Mouse (Mus musculus) G1E (cell line): Measurements from ENCODE around the gene Adprh. TPM values are rescaled to one million over a fixed set of nuclear protein-coding genes. Genes with fewer than 3 reads are reported as not detected.

Source experiments
- ATAC-seq: 2 replicates; pipeline ENCODE4 v1.8.0; 2016; ENCODE audit warnings: mild to moderate bottlenecking; ENCODE audit not compliant: insufficient number of reproducible peaks, poor library complexity, low FRiP score, severe bottlenecking; ENCODE audit errors: extremely low read depth
- DNase-seq: peaks from one replicate; pipeline ENCODE4 v3.0.0; 2012; ENCODE audit warnings: low spot score
- H3K27me3 ChIP-seq: 2 replicates; pipeline ENCODE4 v1.6.1; 2012; ENCODE audit warnings: mild to moderate bottlenecking, low read length, inconsistent platforms; ENCODE audit not compliant: insufficient read depth
- H3K36me3 ChIP-seq: replicated peaks from 2 replicates; pipeline ENCODE3; 2012; ENCODE audit warnings: mild to moderate bottlenecking, inconsistent platforms
- H3K4me1 ChIP-seq: 2 replicates; pipeline ENCODE4 v1.6.1; 2012; ENCODE audit warnings: low read depth, low read length, inconsistent platforms, mixed read lengths; ENCODE audit not compliant: insufficient read depth
- H3K4me3 ChIP-seq: 2 replicates; pipeline ENCODE4 v1.5.1; 2012; ENCODE audit warnings: low read depth, mild to moderate bottlenecking, inconsistent platforms, low read length, moderate library complexity, mixed read lengths
- H3K9me3 ChIP-seq: replicated peaks from 2 replicates; pipeline ENCODE4 v1.6.1; 2012; ENCODE audit warnings: inconsistent platforms
- CTCF ChIP-seq: IDR thresholded peaks from 2 replicates; pipeline ENCODE4 v1.5.1; 2012; ENCODE audit warnings: low read depth, low read length, inconsistent platforms, mixed read lengths
- GATA1 ChIP-seq: IDR thresholded peaks from 2 replicates; pipeline ENCODE4 v1.6.1; 2012; ENCODE audit warnings: borderline replicate concordance, low read length, inconsistent platforms, mixed read lengths
- GATA2 ChIP-seq: IDR thresholded peaks from 2 replicates; pipeline ENCODE4 v1.6.1; 2012; ENCODE audit warnings: low read depth, low read length, inconsistent platforms, borderline replicate concordance
- POLR2AphosphoS5 ChIP-seq: IDR thresholded peaks from 2 replicates; pipeline ENCODE4 v1.6.1; 2012; ENCODE audit warnings: low read depth, low read length, inconsistent platforms; ENCODE audit not compliant: insufficient replicate concordance
- TAL1 ChIP-seq: conservative IDR thresholded peaks from 2 replicates; pipeline ENCODE4 v1.6.1; 2012; ENCODE audit warnings: low read depth, low read length, inconsistent platforms, mixed read lengths
- polyA plus RNA-seq: library from polyadenylated mRNA; stranded (reverse); fragments of >175 nt; gene quantifications from 2 replicates; pipeline ENCODE4 v1.2.3, GENCODE M21; 2012
- total RNA-seq, 2 experiments: library from RNA; stranded (forward) in 1 of 2; stranded (reverse) in 1 of 2; fragments of 200-1000 nt in 1 of 2; fragments of >200 nt in 1 of 2; fragmentation: Nextera tagmentation in 1 of 2; gene quantifications; 2 replicates each; pipeline ENCODE4 v1.2.3; 2014 to 2017

Gene Adprh
- total and polyA plus RNA-seq, 3 experiments, result 28.4 to 355 (median 56.4) TPM

DNA sequence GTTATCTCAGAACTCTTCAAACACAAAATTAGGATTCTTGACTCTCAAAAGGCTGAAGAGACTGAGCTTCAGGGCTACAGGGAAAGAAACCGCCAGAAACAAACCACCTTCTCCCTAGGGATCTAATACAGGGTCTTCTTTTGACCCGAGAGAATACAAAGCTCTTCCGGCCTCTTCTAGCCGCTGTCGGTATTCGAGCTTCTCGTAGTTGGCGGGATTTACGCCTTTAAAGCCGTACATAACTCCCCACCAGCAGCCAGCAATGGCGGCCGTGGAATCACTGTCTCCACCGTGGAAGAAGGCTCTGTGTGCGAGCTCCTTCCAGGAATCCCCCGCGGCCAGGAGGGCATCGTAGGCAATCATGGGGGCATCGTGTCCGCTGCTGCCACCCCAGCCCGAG is 6.9 kb downstream of the Adprh start:
- H3K9me3 ChIP-seq, result no peaks in the 10 kb centered on the region
- no peak for TF ChIP-seq TAL1
- no peak for TF ChIP-seq GATA1
- TF ChIP-seq CTCF, result no peak
- no peak for TF ChIP-seq GATA2
- no peak for TF ChIP-seq POLR2AphosphoS5
- no peak for DNase-seq
- H3K4me3 ChIP-seq, result no peak overlapping the region
- ATAC-seq, result no peak
- peaks cover 91% of the 10 kb centered on the region for H3K36me3 ChIP-seq
- peaks cover 60% of the 10 kb centered on the region for H3K4me1 ChIP-seq
- H3K27me3 ChIP-seq, result no peaks in the 10 kb centered on the region

DNA sequence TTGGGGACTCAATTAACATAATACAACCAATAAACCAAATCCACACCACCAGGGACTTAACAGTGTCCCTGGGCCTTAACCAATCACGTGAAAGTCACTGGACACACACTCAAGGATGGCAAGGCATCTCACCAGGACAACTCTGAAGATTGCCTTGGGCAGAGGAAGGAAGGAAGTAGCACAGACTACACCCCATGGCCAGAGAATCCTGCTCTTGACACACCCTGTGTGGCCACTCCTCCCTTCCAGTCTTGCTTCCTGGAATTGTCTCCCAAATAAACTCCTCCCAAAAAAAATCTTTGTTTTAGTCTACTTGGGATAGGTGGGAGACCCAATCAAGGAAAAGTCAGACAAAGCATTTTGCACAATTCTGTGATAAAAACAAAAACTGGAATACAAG is 7.5 kb downstream of the Adprh start:
- Histone ChIP-seq H3K4me1 (peaks cover 54% of the 10 kb centered on the region), H3K36me3 (peaks cover 86% of the 10 kb centered on the region), H3K27me3 (no peaks in the 10 kb centered on the region), H3K9me3 (no peaks in the 10 kb centered on the region), H3K4me3 (no peak overlapping the region)
- no peak for TF ChIP-seq GATA2
- no peak for TF ChIP-seq GATA1
- no peak for TF ChIP-seq CTCF
- TF ChIP-seq POLR2AphosphoS5, result no peak
- no peak for TF ChIP-seq TAL1
- ATAC-seq, result no peak
- no peak for DNase-seq

DNA sequence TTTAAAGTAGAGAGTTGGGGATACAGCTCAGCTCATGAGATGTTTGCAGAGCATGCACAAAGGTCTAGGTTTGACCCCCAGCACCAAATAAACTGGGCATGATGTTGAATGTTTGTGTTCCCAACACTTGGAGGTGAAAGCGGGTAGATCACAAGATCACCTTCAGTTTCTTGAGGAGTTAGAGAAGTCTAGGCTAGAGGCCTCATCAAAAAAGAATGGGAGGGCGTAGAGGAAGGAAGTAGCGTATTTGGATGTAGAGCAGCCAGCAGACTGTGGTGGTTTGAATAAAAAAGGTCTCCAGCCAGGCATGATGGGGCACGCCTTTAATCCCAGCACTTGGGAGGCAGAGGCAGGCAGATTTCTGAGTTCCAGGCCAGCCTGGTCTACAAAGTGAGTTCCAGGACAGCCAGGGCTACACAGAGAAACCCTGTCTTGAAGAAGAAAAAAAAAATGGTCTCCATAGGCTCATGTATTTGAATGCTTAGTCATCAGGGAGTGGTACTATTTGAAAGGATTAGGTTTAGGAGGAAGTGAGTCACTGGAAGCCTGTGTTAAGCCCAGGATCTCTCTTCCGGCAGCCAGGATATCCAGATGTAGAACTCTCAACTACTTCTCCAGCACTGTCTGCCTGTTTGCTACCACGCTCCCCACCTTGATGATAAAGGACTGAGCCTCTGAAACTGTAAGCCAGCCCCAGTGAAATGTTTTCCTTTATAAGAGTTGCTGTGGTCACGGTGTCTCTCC is 8.6 kb downstream of the Adprh start:
- H3K4me3 ChIP-seq, result no peak overlapping the region
- no peaks in the 10 kb centered on the region for H3K27me3 ChIP-seq
- no peak for DNase-seq
- H3K36me3 ChIP-seq, result peaks cover 74% of the 10 kb centered on the region
- peaks cover 44% of the 10 kb centered on the region for H3K4me1 ChIP-seq
- H3K9me3 ChIP-seq, result no peaks in the 10 kb centered on the region
- TF ChIP-seq GATA1, result no peak
- no peak for TF ChIP-seq TAL1
- no peak for TF ChIP-seq GATA2
- no peak for TF ChIP-seq CTCF
- TF ChIP-seq POLR2AphosphoS5, result no peak
- no peak; the same call in 1 of the 2 replicates for ATAC-seq

DNA sequence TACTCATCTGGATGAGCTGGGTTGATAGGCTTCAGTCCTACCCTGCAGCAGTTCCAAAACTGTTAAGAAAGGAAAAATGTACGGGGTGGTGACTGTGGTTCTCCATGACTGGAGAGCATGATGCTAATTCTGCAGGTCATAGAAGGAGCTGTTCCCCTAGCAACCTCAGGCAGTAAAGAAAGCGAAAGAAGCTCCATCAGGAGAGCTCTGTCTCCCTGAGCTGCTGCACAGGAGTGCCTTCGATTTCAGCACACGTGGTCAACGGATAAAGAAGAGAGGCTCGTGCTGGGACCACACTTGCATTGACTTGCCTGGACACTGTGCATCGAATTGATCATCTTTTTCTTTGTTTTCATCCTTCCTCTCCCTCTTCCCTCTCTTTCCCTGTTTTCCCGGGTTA is 10.3 kb downstream of the Adprh start:
- H3K9me3 ChIP-seq, result no peaks in the 10 kb centered on the region
- DNase-seq, result no peak
- H3K4me3 ChIP-seq, result no peak overlapping the region
- peaks cover 32% of the 10 kb centered on the region for H3K4me1 ChIP-seq
- no peak for ATAC-seq
- H3K36me3 ChIP-seq, result peaks cover 57% of the 10 kb centered on the region
- no peak for TF ChIP-seq GATA2
- TF ChIP-seq GATA1, result no peak
- TF ChIP-seq CTCF, result no peak
- no peaks in the 10 kb centered on the region for H3K27me3 ChIP-seq

DNA sequence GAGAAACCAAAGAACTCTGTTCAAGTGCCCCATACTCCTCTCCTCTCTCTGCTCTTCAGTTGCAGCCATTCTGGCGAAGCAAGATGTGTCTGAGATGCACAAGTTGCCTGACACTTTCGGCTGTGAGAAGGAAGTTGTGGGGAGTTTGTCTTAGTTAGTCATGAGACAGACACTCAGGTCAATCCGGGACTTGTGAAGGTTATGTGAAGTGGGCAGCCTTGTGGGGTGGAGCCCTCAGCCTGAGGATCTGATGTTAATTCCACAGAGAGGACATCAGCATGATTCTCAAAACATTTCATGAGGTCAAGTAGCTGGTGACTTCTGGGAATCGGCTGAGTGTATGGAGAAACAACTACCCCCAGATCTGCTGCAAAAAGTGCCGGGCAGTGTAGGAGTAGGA is 10.9 kb downstream of the Adprh start:
- TF ChIP-seq POLR2AphosphoS5 (no peak), CTCF (no peak), GATA2 (no peak), TAL1 (no peak), GATA1 (no peak)
- no peak for ATAC-seq
- DNase-seq, result no peak
- Histone ChIP-seq H3K9me3 (no peaks in the 10 kb centered on the region), H3K27me3 (no peaks in the 10 kb centered on the region), H3K4me1 (peaks cover 30% of the 10 kb centered on the region), H3K36me3 (peaks cover 51% of the 10 kb centered on the region), H3K4me3 (no peak overlapping the region)

DNA sequence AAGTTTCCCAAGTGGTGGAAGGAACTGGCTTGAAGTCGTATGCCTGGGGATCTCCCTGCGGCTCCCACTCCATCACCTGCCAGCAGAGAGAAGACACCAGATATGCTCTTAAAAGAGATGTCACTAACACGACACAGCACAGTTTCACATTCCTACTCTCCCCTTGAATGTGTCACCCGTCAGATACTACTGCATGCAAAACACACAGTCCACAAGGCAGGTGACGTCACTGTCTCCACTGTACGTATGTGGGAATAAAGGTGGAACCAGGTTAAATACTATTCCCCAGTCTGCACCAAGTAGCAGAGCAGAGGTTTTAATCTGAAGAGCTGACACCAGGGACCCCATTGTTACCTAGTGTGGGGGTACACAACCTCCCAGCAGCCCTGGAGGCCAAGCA is 12.1 kb downstream of the Adprh start:
- Histone ChIP-seq H3K27me3 (no peaks in the 10 kb centered on the region), H3K4me1 (peaks cover 36% of the 10 kb centered on the region), H3K36me3 (peaks cover 39% of the 10 kb centered on the region), H3K4me3 (no peak overlapping the region), H3K9me3 (no peaks in the 10 kb centered on the region)
- TF ChIP-seq POLR2AphosphoS5, result no peak
- TF ChIP-seq CTCF, result no peak
- no peak for TF ChIP-seq GATA1
- no peak for TF ChIP-seq TAL1
- no peak for TF ChIP-seq GATA2
- ATAC-seq (no peak), DNase-seq (no peak)

DNA sequence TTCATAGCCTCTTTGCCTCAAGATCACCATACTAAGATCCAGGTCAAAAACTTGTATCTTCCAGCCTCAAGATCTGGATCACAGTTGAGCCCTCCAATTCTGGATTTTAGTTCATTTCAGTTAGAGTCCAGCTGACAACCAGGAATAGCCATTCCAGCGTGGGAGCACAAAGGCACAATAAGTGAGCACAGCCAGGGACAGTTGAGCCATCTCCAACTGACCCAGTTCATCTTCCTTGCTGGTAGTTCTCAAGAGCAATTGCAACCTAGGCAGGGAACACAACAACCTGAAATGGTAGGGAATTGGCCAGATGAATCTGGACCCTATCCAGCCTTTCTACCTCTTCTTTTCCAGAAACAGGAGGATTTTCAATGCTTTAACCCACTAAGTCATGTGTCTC is 13.3 kb downstream of the Adprh start:
- Histone ChIP-seq H3K9me3 (no peaks in the 10 kb centered on the region), H3K4me3 (no peak overlapping the region), H3K4me1 (peaks cover 28% of the 10 kb centered on the region), H3K27me3 (no peaks in the 10 kb centered on the region), H3K36me3 (peaks cover 27% of the 10 kb centered on the region)
- ATAC-seq (no peak), DNase-seq (no peak)
- TF ChIP-seq CTCF, result no peak
- no peak for TF ChIP-seq TAL1
- TF ChIP-seq POLR2AphosphoS5, result no peak
- no peak for TF ChIP-seq GATA2
- TF ChIP-seq GATA1, result no peak
